Mouse (Mus musculus) spleen, embryonic (tissue): ENCODE measurements around the gene Foxo6.

Experiments
- CTCF ChIA-PET: fragments of 350-600 bp; sonication (Branson Sonifier 250); formaldehyde crosslinking; loops from one replicate; lab custom pipeline; 2022; lab: Charles Lee

Foxo6 gene

GRCm38 (mm10) chr4:120284187-120284586 lies 3.0 kb downstream of the Foxo6 start:
- CTCF ChIA-PET, result no interaction called here

- CTCF ChIA-PET, result no interaction called here
These were observed 4.0 kb downstream of the Foxo6 start for GRCm38 (mm10) chr4:120283141-120283540.

- CTCF ChIA-PET, result no interaction called here
These were observed 4.5 kb downstream of the Foxo6 start for GRCm38 (mm10) chr4:120282568-120283091.

- CTCF ChIA-PET, result no interaction called here
These were observed 6.1 kb downstream of the Foxo6 start for GRCm38 (mm10) chr4:120281011-120281410.

- CTCF ChIA-PET, result no interaction called here
These were observed 6.7 kb downstream of the Foxo6 start for GRCm38 (mm10) chr4:120280432-120280831.

GRCm38 (mm10) chr4:120277255-120277928 lies 9.8 kb downstream of the Foxo6 start:
- CTCF ChIA-PET, result no interaction called here

GRCm38 (mm10) chr4:120275487-120275886 lies 11.7 kb downstream of the Foxo6 start:
- CTCF ChIA-PET, result no interaction called here

- CTCF ChIA-PET, result no interaction called here
These were observed 13.6 kb downstream of the Foxo6 start for GRCm38 (mm10) chr4:120273594-120273993.

- CTCF ChIA-PET, result interaction anchor here (1.1 kb wide), 1 partner anchor 86 kb away, joined by 3 read pairs; no protein-coding TSS in a partner anchor
These were observed 15.1 kb downstream of the Foxo6 start for GRCm38 (mm10) chr4:120271886-120272580.

- CTCF ChIA-PET, result no interaction called here
These were observed 15.9 kb downstream of the Foxo6 start for GRCm38 (mm10) chr4:120271208-120271607.

GRCm38 (mm10) chr4:120270937-120271199 lies 16.3 kb downstream of the Foxo6 start:
- CTCF ChIA-PET, result no interaction called here

- CTCF ChIA-PET, result no interaction called here
These were observed 16.8 kb downstream of the Foxo6 start for GRCm38 (mm10) chr4:120270148-120270936.

GRCm38 (mm10) chr4:120269426-120269825 lies 17.7 kb downstream of the Foxo6 start:
- CTCF ChIA-PET, result interaction anchor here (0.6 kb wide), 1 partner anchor 39 kb away, joined by 3 read pairs; no protein-coding TSS in a partner anchor

GRCm38 (mm10) chr4:120268214-120269061 lies 18.7 kb downstream of the Foxo6 start:
- CTCF ChIA-PET, result no interaction called here

GRCm38 (mm10) chr4:120267683-120268082 lies 19.5 kb downstream of the Foxo6 start:
- CTCF ChIA-PET, result no interaction called here

- CTCF ChIA-PET, result no interaction called here
These were observed 20.0 kb downstream of the Foxo6 start for GRCm38 (mm10) chr4:120267136-120267535.

- CTCF ChIA-PET, result no interaction called here
These were observed 23.0 kb downstream of the Foxo6 start for GRCm38 (mm10) chr4:120264105-120264504.

- CTCF ChIA-PET, result no interaction called here
These were observed 24.4 kb downstream of the Foxo6 start for GRCm38 (mm10) chr4:120262726-120263125.

GRCm38 (mm10) chr4:120262206-120262605 lies 24.9 kb downstream of the Foxo6 start:
- CTCF ChIA-PET, result no interaction called here

- CTCF ChIA-PET, result no interaction called here
These were observed 27.6 kb downstream of the Foxo6 start for GRCm38 (mm10) chr4:120259356-120260181.
